ENCODE assay signal across 8 mouse cellular contexts in the genomic region with DNA sequence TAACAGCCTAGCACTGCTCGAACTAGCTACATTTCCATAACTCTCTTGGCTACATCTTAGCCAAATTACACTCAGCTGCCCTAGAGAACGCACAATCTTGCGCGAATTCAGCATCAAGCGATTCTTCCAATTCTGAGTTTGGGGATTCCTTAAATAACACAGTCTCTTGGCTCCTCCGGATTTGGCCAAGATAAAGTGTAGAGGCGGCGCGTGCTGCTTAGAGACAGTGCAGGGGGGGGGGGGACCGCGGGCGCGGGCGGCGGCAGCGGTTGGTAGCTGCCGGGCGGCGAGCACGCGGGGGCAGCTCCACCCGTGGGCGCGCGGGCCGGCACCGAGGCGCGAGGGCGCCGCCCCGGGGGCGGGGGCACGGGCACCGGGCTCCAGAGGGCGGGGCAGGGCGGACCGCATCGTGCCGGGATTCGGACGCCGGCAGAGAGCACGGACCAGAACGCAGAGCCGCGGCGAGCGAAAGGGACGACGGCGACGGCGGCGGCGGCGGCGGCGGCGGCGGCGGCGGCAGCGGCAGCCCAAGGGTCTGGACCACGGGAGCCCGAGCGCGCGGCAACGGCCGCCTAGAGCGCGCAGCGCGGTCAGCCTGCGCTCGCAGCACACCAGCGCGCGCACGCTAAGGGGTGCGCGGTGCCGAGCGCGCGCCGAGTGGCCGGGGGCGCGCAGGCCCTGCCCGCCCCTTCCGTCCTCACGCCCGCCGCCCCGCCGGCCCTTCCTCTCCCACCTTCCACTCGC. TPM values are rescaled to one million over a fixed set of nuclear protein-coding genes. Genes with fewer than 3 reads are reported as not detected.
DNase-seq lines count a peak whose midpoint lies in the region; ATAC-seq lines count a peak whose summit lies in the region.

A gene (plus strand): TSS at position 456 of the 744 bp plus-strand sequence.

- no peaks in the 10 kb centered on the region for H3K27me3 ChIP-seq in embryonic facial prominence, embryonic 15.5 days
- H3K27me3 ChIP-seq in kidney, embryonic 14.5 days (ENCODE audit: control insufficient read depth, insufficient read depth, low read length), result no peaks in the 10 kb centered on the region

- H3K4me2 ChIP-seq in embryonic facial prominence, embryonic 15.5 days (replicated peaks), result peak within 1 kb of the TSS; percentile 67
- peak within 1 kb of the TSS; percentile 71 for H3K4me2 ChIP-seq in kidney, embryonic 14.5 days (replicated peaks; ENCODE audit: low read depth, low read length)

- peak within 1 kb of the TSS; percentile 96 for H3K27ac ChIP-seq in embryonic facial prominence, embryonic 15.5 days (replicated peaks)
- H3K27ac ChIP-seq in kidney, embryonic 14.5 days (ENCODE audit: low read depth, low read length), result peak within 1 kb of the TSS; percentile 79; the same call in 1 of the 2 replicates

- ATAC-seq in embryonic facial prominence, embryonic 15.5 days (ENCODE audit: insufficient number of reproducible peaks, low FRiP score, low TSS enrichment, low read depth), result peak; percentile 93
- ATAC-seq in kidney, embryonic 14.5 days (ENCODE audit: low FRiP score, low TSS enrichment), result peak; percentile 90
- peak; percentile 42 for ATAC-seq in monocyte, adult 5-6 weeks (replicated peaks; ENCODE audit: insufficient number of reproducible peaks, low FRiP score, low TSS enrichment, poor library complexity, severe bottlenecking)

- no peaks in the 10 kb centered on the region for H3K9me3 ChIP-seq in embryonic facial prominence, embryonic 15.5 days (replicated peaks)
- no peaks in the 10 kb centered on the region for H3K9me3 ChIP-seq in kidney, embryonic 14.5 days (ENCODE audit: control insufficient read depth, low read length)

- H3K9ac ChIP-seq in embryonic facial prominence, embryonic 15.5 days, result peak within 1 kb of the TSS; percentile 93
- peak within 1 kb of the TSS; percentile 93 for H3K9ac ChIP-seq in kidney, embryonic 14.5 days (ENCODE audit: low read depth, low read length)

- no peaks in the 10 kb centered on the region for H3K36me3 ChIP-seq in embryonic facial prominence, embryonic 15.5 days
- H3K36me3 ChIP-seq in kidney, embryonic 14.5 days (ENCODE audit: control insufficient read depth, insufficient read depth, low read length), result no peaks in the 10 kb centered on the region

- H3K4me1 ChIP-seq in embryonic facial prominence, embryonic 15.5 days, result peaks cover 13% of the 10 kb centered on the region; the same call in 1 of the 2 replicates
- H3K4me1 ChIP-seq in kidney, embryonic 14.5 days (ENCODE audit: control insufficient read depth, insufficient read depth, low read length), result peaks cover 11% of the 10 kb centered on the region

- peak; percentile 73 for DNase-seq in 416B (ENCODE audit: low read depth)
- DNase-seq in adrenal gland, postnatal 4 days (ENCODE audit: low spot score in 2 of 2), result peak; percentile 45 to 52
- peak; percentile 78 to 82 for DNase-seq in heart, adult 9 months (ENCODE audit: low spot score in 2 of 2)
- peak; percentile 90 for DNase-seq in liver
- DNase-seq in spleen, postnatal 36 days (ENCODE audit: low spot score in 2 of 2), result peak; percentile 86 to 87

- under 1% methylated on average over 49 of the region's 99 CpGs for WGBS in embryonic facial prominence, embryonic 15.5 days
- WGBS in kidney, embryonic 14.5 days, result under 1% methylated on average over 76 of the region's 99 CpGs

- peak within 1 kb of the TSS; percentile 68 for H3K4me3 ChIP-seq in embryonic facial prominence, embryonic 15.5 days (replicated peaks)
- H3K4me3 ChIP-seq in kidney, embryonic 14.5 days (ENCODE audit: low read length), result peak within 1 kb of the TSS; percentile 88

RNA-seq across cellular contexts. Expression of the gene that starts here (rescaled TPM):
- 10 to 100 TPM; 56.0 to 67.6 TPM for total RNA-seq in adrenal gland, postnatal 4 days (2021)
- 10.4 and 12.1 TPM in 2 replicates for polyA plus RNA-seq in embryonic facial prominence, embryonic 15.5 days (2015; fragmentation: Nextera tagmentation; extraction: Ambion mirVana)
- 12.7 and 16.0 TPM in 2 replicates for polyA plus RNA-seq in kidney, embryonic 14.5 days (2014; fragmentation: Nextera tagmentation; extraction: Ambion mirVana)
- 254 to 534 TPM (median 259 TPM) in 3 replicates for total RNA-seq in monocyte, adult 5-6 weeks (2017)

Comparison
In these comparisons a context has a peak if more than half of its experiments do, and no peak if none do; other contexts are left out.
1. Peak in every context shown above with its lines: DNase-seq, ATAC-seq, H3K4me3 ChIP-seq and H3K27ac ChIP-seq.
2. ATAC-seq: peak in every context shown above with its lines; median percentile 93 in embryonic facial prominence, embryonic 15.5 days; 90 in kidney, embryonic 14.5 days; 42 in monocyte, adult 5-6 weeks.